Mouse (Mus musculus) liver, postnatal 0 days (tissue): ENCODE results near the gene Ccl22. TPM values are rescaled to one million over a fixed set of nuclear protein-coding genes. Genes with fewer than 3 reads are reported as not detected.

ENCODE experiments used
- ATAC-seq: fragments of 200-750 bp; cut with Nextera tagmentation; 2 replicates; pipeline ENCODE4 v1.8.0; 2017; ENCODE audit warnings: mild to moderate bottlenecking, moderate library complexity
- DNase-seq: peaks from one replicate; pipeline ENCODE4 v3.0.0-alpha.2; 2016
- H3K27ac ChIP-seq: fragments of 300-500 bp; sonication (generic); 2 replicates; pipeline ENCODE4 v1.5.1; 2014; ENCODE audit warnings: antibody characterized with exemption, moderate library complexity, mild to moderate bottlenecking, low read depth
- H3K27me3 ChIP-seq: fragments of 300-500 bp; sonication (generic); 2 replicates; pipeline ENCODE4 v1.6.1; 2014; ENCODE audit warnings: low read length, control low read depth, mixed read lengths; ENCODE audit not compliant: insufficient read depth
- H3K36me3 ChIP-seq: fragments of 300-500 bp; sonication (generic); replicated peaks from 2 replicates; pipeline ENCODE4 v1.6.1; 2014; ENCODE audit warnings: mild to moderate bottlenecking, control low read depth, low read length, moderate library complexity, mixed read lengths; ENCODE audit not compliant: insufficient read depth
- H3K4me1 ChIP-seq: fragments of 300-500 bp; sonication (generic); 2 replicates; pipeline ENCODE4 v1.6.1; 2014; ENCODE audit warnings: antibody characterized with exemption, mild to moderate bottlenecking, control low read depth; ENCODE audit not compliant: insufficient read depth
- H3K4me2 ChIP-seq: fragments of 300-500 bp; sonication (generic); 2 replicates; pipeline ENCODE4 v1.6.1; 2014; ENCODE audit warnings: low read depth, mild to moderate bottlenecking, low read length, moderate library complexity, mixed read lengths
- H3K4me3 ChIP-seq: fragments of 300-500 bp; sonication (generic); 2 replicates; pipeline ENCODE4 v1.5.1; 2014; ENCODE audit warnings: low read depth, low read length
- H3K9ac ChIP-seq: fragments of 300-500 bp; sonication (generic); replicated peaks from 2 replicates; pipeline ENCODE4 v1.6.1; 2014; ENCODE audit warnings: mild to moderate bottlenecking, moderate library complexity
- H3K9me3 ChIP-seq: fragments of 300-500 bp; sonication (generic); 2 replicates; pipeline ENCODE4 v1.6.1; 2016; ENCODE audit warnings: mild to moderate bottlenecking, control low read depth, low read length, mixed read lengths
- CTCF ChIP-seq: sonication (generic); IDR thresholded peaks from 2 replicates; pipeline ENCODE4 v1.5.1; 2016; ENCODE audit warnings: antibody characterized with exemption, low read depth
- EP300 ChIP-seq: IDR thresholded peaks from 2 replicates; pipeline ENCODE4 v1.6.1; 2016; ENCODE audit warnings: antibody characterized with exemption, low read depth, mild to moderate bottlenecking
- WGBS: fragments of 180-500 bp; shearing (Covaris S2); extraction: QIAGEN DNeasy Blood & Tissue Kit; methylation state at CpG from one replicate; pipeline ENCODE4 v1.1.7; 2014; ENCODE audit not compliant: insufficient replicate concordance; 5-methylcytosine and 5-hydroxymethylcytosine counted together
- polyA plus RNA-seq: library from polyadenylated mRNA; unstranded; fragments of >200 nt; fragmentation: Nextera tagmentation; extraction: Ambion mirVana; gene quantifications from 2 replicates; pipeline ENCODE4 v1.2.1, GENCODE M21; 2015

Ccl22 gene
- polyA plus RNA-seq, 1 experiment from 2014 or later, result 0.28 TPM

GRCm38 (mm10) chr8:94706732-94707395 is 38.5 kb upstream of the Ccl22 start:
- WGBS, result 72% methylated on average over 9 of the region's 9 CpGs
- no peak for DNase-seq

GRCm38 (mm10) chr8:94710336-94710735 is 35.1 kb upstream of the Ccl22 start:
- ATAC-seq (no peak), DNase-seq (no peak)
- Histone ChIP-seq H3K9me3 (no peaks in the 10 kb centered on the region), H3K36me3 (no peaks in the 10 kb centered on the region), H3K27me3 (no peaks in the 10 kb centered on the region), H3K4me1 (peaks cover 7% of the 10 kb centered on the region; the same call in 1 of the 2 replicates), H3K9ac (no peak overlapping the region), H3K27ac (no peak overlapping the region), H3K4me2 (no peak overlapping the region), H3K4me3 (no peak overlapping the region)
- 62% methylated on average over 8 of the region's 8 CpGs for WGBS
- TF ChIP-seq CTCF (no peak), EP300 (no peak)

More at GRCm38 (mm10) chr8:94706732-94707395, 38.5 kb upstream of the Ccl22 start:
- no peak overlapping the region for H3K4me3 ChIP-seq
- no peak overlapping the region for H3K27ac ChIP-seq
- H3K9ac ChIP-seq, result no peak overlapping the region
- H3K36me3 ChIP-seq, result no peaks in the 10 kb centered on the region
- no peak for ATAC-seq
- TF ChIP-seq EP300 (no peak), CTCF (no peak)
- H3K4me2 ChIP-seq, result no peak overlapping the region
- no peaks in the 10 kb centered on the region for H3K9me3 ChIP-seq
- H3K4me1 ChIP-seq, result peaks cover 13% of the 10 kb centered on the region; the same call in 1 of the 2 replicates
- H3K27me3 ChIP-seq, result no peaks in the 10 kb centered on the region

- no peaks in the 10 kb centered on the region for H3K9me3 ChIP-seq
- no peak overlapping the region for H3K9ac ChIP-seq
- WGBS, result 31% methylated on average over 5 of the region's 5 CpGs
- peaks cover 7% of the 10 kb centered on the region; the same call in 1 of the 2 replicates for H3K4me1 ChIP-seq
- DNase-seq (no peak), ATAC-seq (no peak)
- H3K27ac ChIP-seq, result 0 out of 2 replicates have a peak overlapping the region, but pooled peaks have one; percentile 8
- H3K36me3 ChIP-seq, result no peaks in the 10 kb centered on the region
- H3K27me3 ChIP-seq, result no peaks in the 10 kb centered on the region
- peak overlapping the region; percentile 10; the same call in 1 of the 2 replicates for H3K4me3 ChIP-seq
- TF ChIP-seq EP300 (no peak), CTCF (no peak)
- peak overlapping the region; percentile 46 for H3K4me2 ChIP-seq
These were observed 34.2 kb upstream of the Ccl22 start for GRCm38 (mm10) chr8:94711160-94711718.

- Histone ChIP-seq H3K9ac (no peak overlapping the region), H3K4me1 (peaks cover 4% of the 10 kb centered on the region; the same call in 1 of the 2 replicates), H3K4me2 (no peak overlapping the region), H3K4me3 (no peak overlapping the region), H3K27me3 (no peaks in the 10 kb centered on the region), H3K27ac (no peak overlapping the region), H3K36me3 (no peaks in the 10 kb centered on the region), H3K9me3 (no peaks in the 10 kb centered on the region)
- DNase-seq (no peak), ATAC-seq (no peak)
- TF ChIP-seq EP300 (no peak), CTCF (no peak)
- 41% methylated on average over 5 of the region's 5 CpGs for WGBS
These were observed 30.8 kb upstream of the Ccl22 start for GRCm38 (mm10) chr8:94714556-94714955.

- no peak overlapping the region for H3K4me2 ChIP-seq
- peaks cover 4% of the 10 kb centered on the region; the same call in 1 of the 2 replicates for H3K4me1 ChIP-seq
- no peak overlapping the region for H3K27ac ChIP-seq
- TF ChIP-seq EP300 (no peak), CTCF (no peak)
- H3K9ac ChIP-seq, result no peak overlapping the region
- DNase-seq (no peak), ATAC-seq (no peak)
- 69% methylated on average over 3 of the region's 3 CpGs for WGBS
- no peaks in the 10 kb centered on the region for H3K36me3 ChIP-seq
- no peak overlapping the region for H3K4me3 ChIP-seq
- H3K9me3 ChIP-seq, result no peaks in the 10 kb centered on the region
- H3K27me3 ChIP-seq, result no peaks in the 10 kb centered on the region
These were observed 29.5 kb upstream of the Ccl22 start for GRCm38 (mm10) chr8:94715871-94716270.

GRCm38 (mm10) chr8:94716841-94717240 is 28.5 kb upstream of the Ccl22 start:
- no peaks in the 10 kb centered on the region for H3K9me3 ChIP-seq
- H3K4me3 ChIP-seq, result no peak overlapping the region
- H3K9ac ChIP-seq, result no peak overlapping the region
- TF ChIP-seq EP300 (no peak), CTCF (no peak)
- no peak overlapping the region for H3K27ac ChIP-seq
- no peak for ATAC-seq
- no peaks in the 10 kb centered on the region for H3K4me1 ChIP-seq
- no peaks in the 10 kb centered on the region for H3K27me3 ChIP-seq
- peak; percentile 5 for DNase-seq
- 55% methylated on average over 1 of the region's 1 CpGs for WGBS
- H3K36me3 ChIP-seq, result no peaks in the 10 kb centered on the region
- no peak overlapping the region for H3K4me2 ChIP-seq
